Mouse (Mus musculus): ENCODE results near the gene I0C0044D17Rik. TPM values are rescaled to one million over a fixed set of nuclear protein-coding genes. Genes with fewer than 3 reads are reported as not detected.

Gene I0C0044D17Rik
- total RNA-seq, 2 experiments from 2014 or later, result not detected

GRCm38 (mm10) chr4:98789133-98789765, 34.4 kb downstream of the I0C0044D17Rik start:
- intact Hi-C loops (cut with DNase I), result no loop called here
- DNase-seq (ENCODE audit: low spot score in 2 of 2), result no peak

- no peak for DNase-seq (ENCODE audit: low spot score in 2 of 2)
- intact Hi-C loops (cut with DNase I), result no loop called here
Measured at GRCm38 (mm10) chr4:98786281-98786680, 37.4 kb downstream of the I0C0044D17Rik start.

GRCm38 (mm10) chr4:98785851-98786250, 37.8 kb downstream of the I0C0044D17Rik start:
- no peak for DNase-seq (ENCODE audit: low spot score in 2 of 2)

GRCm38 (mm10) chr4:98778219-98778618, 45.4 kb downstream of the I0C0044D17Rik start:
- no peak for DNase-seq (ENCODE audit: low spot score in 2 of 2)
- intact Hi-C loops (cut with DNase I), result no loop called here

More at GRCm38 (mm10) chr4:98785851-98786250, 37.8 kb downstream of the I0C0044D17Rik start:
- intact Hi-C loops (cut with DNase I), result no loop called here

GRCm38 (mm10) chr4:98777464-98777863, 46.2 kb downstream of the I0C0044D17Rik start:
- no peak for DNase-seq (ENCODE audit: low spot score in 2 of 2)
- intact Hi-C loops (cut with DNase I), result no loop called here

GRCm38 (mm10) chr4:98776721-98777427, 46.8 kb downstream of the I0C0044D17Rik start:
- intact Hi-C loops (cut with DNase I), result no loop called here
- no peak for DNase-seq (ENCODE audit: low spot score in 2 of 2)

- DNase-seq (ENCODE audit: low spot score in 2 of 2), result no peak
- intact Hi-C loops (cut with DNase I), result no loop called here
Measured at GRCm38 (mm10) chr4:98773785-98774184, 49.9 kb downstream of the I0C0044D17Rik start.

Other genes starting within 250 kb of the I0C0044D17Rik start
- under 1 TPM in 1 of 2 experiments, not detected in 1; 0.33 TPM for gene L1td1, start 97.1 kb downstream of the I0C0044D17Rik start, total RNA-seq (2021)
- gene Kank4, start 6.3 kb downstream of the I0C0044D17Rik start, total RNA-seq (2021), result 1 to 10 TPM; 2.6 to 2.8 TPM
- 10 to 100 TPM; 13.6 to 20.5 TPM for gene Usp1, start 100.0 kb upstream of the I0C0044D17Rik start, total RNA-seq (2021)
- gene Angptl3, start 207.1 kb upstream of the I0C0044D17Rik start, total RNA-seq (2021), result not detected

Measured in left cerebral cortex, postnatal 14 days (tissue).